Mouse (Mus musculus) hindbrain, embryonic 13.5 days (tissue): ENCODE measurements at regions not wholly inside any gene's neighbourhood (a gene's known extent, or its start where the extent isn't known, plus 50 kb on each side); places are given as distances from the start of the nearest gene placed in this dataset.

Experiments used
- ATAC-seq: fragments of 200-750 bp; cut with Nextera tagmentation; 2 replicates; pipeline ENCODE4 v1.8.0; 2017; ENCODE audit warnings: moderate TSS enrichment; ENCODE audit not compliant: low FRiP score
- H3K27ac ChIP-seq: fragments of 300-500 bp; sonication (generic); 2 replicates; pipeline ENCODE4 v1.5.1; 2015; ENCODE audit warnings: inconsistent platforms, mild to moderate bottlenecking, moderate library complexity
- H3K27me3 ChIP-seq: fragments of 300-500 bp; sonication (generic); 2 replicates; pipeline ENCODE4 v1.6.1; 2015; ENCODE audit warnings: mild to moderate bottlenecking, inconsistent platforms
- H3K36me3 ChIP-seq: fragments of 300-500 bp; sonication (generic); 2 replicates; pipeline ENCODE4 v1.6.1; 2015; ENCODE audit warnings: mild to moderate bottlenecking, inconsistent platforms
- H3K4me1 ChIP-seq: fragments of 300-500 bp; sonication (generic); replicated peaks from 2 replicates; pipeline ENCODE4 v1.6.1; 2015; ENCODE audit warnings: inconsistent platforms
- H3K4me2 ChIP-seq: fragments of 300-500 bp; sonication (generic); 2 replicates; pipeline ENCODE4 v1.6.1; 2015; ENCODE audit warnings: inconsistent platforms, mild to moderate bottlenecking, moderate library complexity
- H3K4me3 ChIP-seq: fragments of 300-500 bp; sonication (generic); 2 replicates; pipeline ENCODE4 v1.5.1; 2015; ENCODE audit warnings: mild to moderate bottlenecking, inconsistent platforms
- H3K9ac ChIP-seq: fragments of 300-500 bp; sonication (generic); 2 replicates; pipeline ENCODE4 v1.6.1; 2015; ENCODE audit warnings: mild to moderate bottlenecking, inconsistent platforms
- H3K9me3 ChIP-seq: fragments of 300-500 bp; sonication (generic); 2 replicates; pipeline ENCODE4 v1.6.1; 2016; ENCODE audit warnings: inconsistent platforms
- WGBS: fragments of 180-500 bp; shearing (Covaris S2); methylation state at CpG from one replicate; pipeline ENCODE4 v1.1.7; 2015; 5-methylcytosine and 5-hydroxymethylcytosine counted together

DNA sequence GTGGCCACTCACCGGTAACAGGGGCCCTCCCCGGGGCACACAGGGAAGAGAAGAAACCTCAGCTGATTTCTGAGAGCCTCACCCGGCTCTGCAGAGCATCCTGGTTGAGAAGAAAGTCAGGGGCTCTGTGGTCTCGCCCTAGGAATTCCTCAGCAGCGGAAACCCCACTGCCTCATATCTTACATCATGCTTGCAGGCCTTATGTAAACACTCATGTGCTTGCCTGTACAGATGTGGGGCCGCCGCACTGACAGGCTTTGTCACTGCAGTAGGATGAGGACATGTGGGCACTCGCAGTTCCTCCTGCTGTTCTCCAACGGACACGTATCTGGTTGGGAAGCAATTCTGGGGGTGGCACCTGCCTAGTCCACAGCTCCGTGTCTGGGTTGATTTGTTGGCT, 66.3 kb upstream of the Pitx1 start:
- Histone ChIP-seq H3K9ac (no peak overlapping the region), H3K9me3 (no peaks in the 10 kb centered on the region), H3K4me2 (no peak overlapping the region), H3K27me3 (peaks cover 22% of the 10 kb centered on the region), H3K27ac (no peak overlapping the region), H3K4me1 (peaks cover 20% of the 10 kb centered on the region), H3K36me3 (no peaks in the 10 kb centered on the region), H3K4me3 (no peak overlapping the region)
- WGBS = 78% methylated on average over 11 of the region's 11 CpGs
- no peak for ATAC-seq

DNA sequence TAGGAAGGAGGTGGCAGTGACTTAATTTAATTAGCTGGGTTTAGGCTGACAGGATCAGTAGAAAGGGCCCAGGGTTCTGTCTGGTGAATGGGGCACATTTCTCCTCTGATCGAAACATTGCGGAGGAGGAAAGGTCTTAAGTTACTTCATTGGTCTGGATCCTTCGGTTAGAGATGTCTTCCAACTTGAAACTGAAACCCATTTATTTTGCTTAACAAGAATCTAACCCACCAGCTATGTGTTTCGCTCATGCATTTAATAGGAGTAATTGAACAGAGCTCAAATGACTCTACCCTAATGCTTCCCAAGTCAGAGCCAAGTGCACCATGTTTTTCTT, 64.2 kb upstream of the Pitx1 start:
- Histone ChIP-seq H3K27me3 (peaks cover 30% of the 10 kb centered on the region), H3K36me3 (no peaks in the 10 kb centered on the region), H3K9ac (no peak overlapping the region), H3K4me1 (peaks cover 20% of the 10 kb centered on the region), H3K4me3 (no peak overlapping the region), H3K27ac (0 out of 2 replicates have a peak overlapping the region, but pooled peaks have one; percentile 1), H3K9me3 (no peaks in the 10 kb centered on the region), H3K4me2 (no peak overlapping the region)
- ATAC-seq = no peak
- 83% methylated on average over 4 of the region's 4 CpGs for WGBS

DNA sequence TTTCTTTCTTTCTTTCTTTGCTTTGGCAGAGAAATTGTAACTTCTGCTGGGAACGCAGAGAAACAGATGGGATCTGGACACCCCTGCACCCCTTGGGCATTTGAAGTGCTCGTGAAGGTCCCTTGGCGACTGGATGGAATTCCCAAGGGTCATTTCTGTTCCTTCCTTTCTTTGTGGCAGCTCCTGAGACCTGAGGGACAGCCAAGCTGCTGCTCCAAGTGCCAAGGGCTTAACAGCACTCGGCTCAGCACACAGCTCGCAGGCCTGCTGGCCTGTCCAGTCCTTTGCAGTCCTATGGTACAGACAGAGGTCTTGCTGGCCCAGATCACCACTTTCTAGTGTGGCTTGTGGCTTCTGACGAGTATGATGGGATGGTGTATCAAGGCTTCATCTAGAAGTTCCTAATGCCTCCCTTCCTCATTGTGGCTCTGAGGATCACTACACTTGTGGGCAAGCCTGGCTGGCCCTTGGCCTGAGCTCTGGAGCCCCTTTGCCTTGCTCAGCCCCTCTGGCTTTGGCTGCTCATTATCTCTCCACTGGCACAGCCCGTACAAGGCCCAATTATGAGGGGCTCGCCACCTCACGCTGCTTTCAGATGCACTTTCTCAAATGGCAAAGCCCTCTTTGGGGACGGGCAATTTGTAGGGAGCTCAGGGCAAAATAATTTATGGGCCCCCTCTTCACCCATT, 63.7 kb upstream of the Pitx1 start:
- no peak for ATAC-seq
- Histone ChIP-seq H3K27me3 (peaks cover 30% of the 10 kb centered on the region), H3K4me3 (no peak overlapping the region), H3K36me3 (no peaks in the 10 kb centered on the region), H3K9me3 (no peaks in the 10 kb centered on the region), H3K4me2 (no peak overlapping the region), H3K27ac (0 out of 2 replicates have a peak overlapping the region, but pooled peaks have one; percentile 1), H3K4me1 (peaks cover 20% of the 10 kb centered on the region), H3K9ac (no peak overlapping the region)
- WGBS = 59% methylated on average over 10 of the region's 10 CpGs

DNA sequence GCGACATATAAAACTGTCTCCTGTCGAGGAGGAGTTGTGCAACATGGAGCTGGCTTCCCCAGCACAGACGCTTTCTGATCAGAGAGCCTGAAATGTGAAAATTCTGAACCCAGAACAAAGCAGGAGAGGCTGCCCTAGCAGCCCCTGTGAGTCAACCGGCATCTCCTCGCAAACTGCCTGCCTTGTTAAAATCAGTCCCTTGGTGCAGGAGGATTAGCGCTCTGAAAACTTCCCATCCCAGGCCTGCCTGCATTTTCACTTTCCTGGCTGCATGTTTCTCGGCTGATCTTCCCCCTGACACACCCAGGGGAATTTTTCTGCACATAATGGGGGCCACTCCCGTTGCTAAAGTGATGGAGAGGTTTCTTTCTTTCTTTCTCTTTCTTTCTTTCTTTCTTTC, 63.0 kb upstream of the Pitx1 start:
- Histone ChIP-seq H3K4me1 (peaks cover 21% of the 10 kb centered on the region), H3K4me2 (no peak overlapping the region), H3K4me3 (no peak overlapping the region), H3K9me3 (no peaks in the 10 kb centered on the region), H3K27me3 (peaks cover 30% of the 10 kb centered on the region), H3K27ac (no peak overlapping the region), H3K9ac (no peak overlapping the region), H3K36me3 (no peaks in the 10 kb centered on the region)
- no peak for ATAC-seq
- 38% methylated on average over 8 of the region's 8 CpGs for WGBS

DNA sequence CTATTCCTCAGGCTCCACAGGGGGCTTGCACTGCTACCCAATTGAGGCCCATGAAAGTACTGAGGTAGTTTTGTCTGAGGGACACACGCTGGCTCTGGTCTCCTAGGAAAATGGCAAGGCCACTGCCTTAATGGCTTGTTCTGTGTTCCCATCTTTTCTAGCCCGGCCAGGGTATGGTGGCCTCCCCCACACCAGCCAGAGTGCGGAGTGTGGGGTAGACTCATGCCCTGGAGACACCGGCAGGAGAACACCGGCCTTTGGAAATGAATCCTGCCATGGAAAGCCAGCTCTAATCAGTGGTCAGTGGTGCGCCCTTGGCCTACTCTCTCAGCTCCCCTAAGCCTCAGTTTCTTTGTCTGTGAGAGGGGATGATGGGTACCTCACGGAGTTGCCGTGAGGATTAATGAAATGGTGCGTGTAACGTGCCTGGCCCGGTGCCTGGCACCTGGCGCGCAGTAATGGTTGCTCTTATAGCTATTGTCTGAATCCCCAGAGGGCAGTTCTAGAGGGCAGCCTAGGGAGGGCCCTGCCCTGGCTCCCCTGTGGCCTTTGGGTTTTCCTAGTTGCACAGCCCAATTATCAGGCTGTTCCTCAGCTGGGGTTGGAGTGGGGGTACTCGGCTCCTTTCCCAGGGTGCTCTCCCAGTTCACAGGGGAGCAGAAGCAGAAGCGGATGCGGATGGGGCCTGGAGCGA, 62.4 kb upstream of the Pitx1 start:
- Histone ChIP-seq H3K9me3 (no peaks in the 10 kb centered on the region), H3K27me3 (peaks cover 30% of the 10 kb centered on the region), H3K36me3 (no peaks in the 10 kb centered on the region), H3K9ac (no peak overlapping the region), H3K4me1 (peaks cover 26% of the 10 kb centered on the region), H3K4me2 (no peak overlapping the region), H3K27ac (no peak overlapping the region), H3K4me3 (no peak overlapping the region)
- ATAC-seq = no peak; the same call in 1 of the 2 replicates
- 51% methylated on average over 17 of the region's 17 CpGs for WGBS

DNA sequence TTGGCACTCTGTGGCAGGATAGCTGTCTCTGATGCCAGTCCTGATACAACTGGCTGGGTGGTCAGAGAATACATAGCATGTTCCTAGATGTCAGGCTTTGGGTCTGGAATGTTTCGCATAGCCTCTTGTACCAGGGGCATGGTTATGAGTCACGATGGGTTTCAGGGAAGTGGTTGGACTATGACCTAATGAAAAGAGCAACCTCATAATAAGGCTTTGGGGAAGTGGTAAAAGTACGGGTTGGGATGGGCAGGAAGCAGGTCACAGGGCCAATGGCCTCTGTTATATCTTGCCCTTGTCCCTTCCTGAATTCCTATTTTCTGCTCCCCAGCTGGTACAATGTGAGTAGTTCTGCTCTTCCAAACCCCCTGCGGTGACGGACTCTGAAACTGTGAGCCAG, 59.5 kb upstream of the Pitx1 start:
- H3K9ac ChIP-seq = no peak overlapping the region
- ATAC-seq = no peak
- 93% methylated on average over 5 of the region's 5 CpGs for WGBS

DNA sequence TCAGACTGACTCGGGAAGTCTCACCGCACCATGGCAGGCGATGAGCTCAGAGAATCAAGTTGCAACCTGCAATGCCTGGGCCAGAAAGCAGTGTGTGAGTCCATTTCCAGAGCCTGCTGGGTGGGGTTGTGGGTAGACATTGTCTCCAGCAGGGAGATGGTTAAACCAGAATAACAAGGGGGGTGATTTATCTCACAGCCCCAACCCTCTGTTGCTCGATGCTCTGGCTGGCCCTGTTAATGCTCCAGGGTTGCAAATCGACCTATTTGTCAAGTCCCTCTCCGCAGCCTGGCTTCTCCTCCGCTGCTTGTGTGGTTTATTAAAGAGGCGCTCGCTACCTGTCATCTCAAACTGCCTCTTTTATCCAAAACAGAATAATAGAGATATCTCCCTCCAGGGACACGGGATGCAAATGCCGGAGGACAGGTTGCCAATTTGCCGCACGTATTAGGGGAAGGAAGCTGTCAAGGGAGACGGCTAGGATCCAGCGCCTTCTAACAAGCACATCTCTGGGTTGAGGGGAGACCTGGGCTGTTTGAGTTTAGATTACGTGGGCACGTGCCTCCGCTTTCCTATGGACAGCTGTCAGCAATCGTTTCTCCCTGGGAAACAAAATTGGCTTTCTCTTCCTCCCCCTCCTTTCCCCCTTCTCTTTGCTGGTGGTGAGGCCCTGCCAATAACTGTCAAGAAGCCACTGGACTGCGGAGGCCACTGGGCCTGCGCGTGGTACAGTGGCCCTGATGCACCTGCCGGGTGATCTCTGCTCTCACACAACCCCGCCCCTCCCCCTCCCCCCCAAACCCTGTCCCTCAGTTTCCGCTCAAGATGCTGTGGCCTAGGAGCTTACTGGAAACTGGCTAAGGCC, 57.4 kb upstream of the Pitx1 start:
- H3K9me3 ChIP-seq = no peaks in the 10 kb centered on the region
- H3K4me3 ChIP-seq = no peak overlapping the region
- peaks cover 15% of the 10 kb centered on the region; the same call in 1 of the 2 replicates for H3K27me3 ChIP-seq
- H3K27ac ChIP-seq = peak overlapping the region; percentile 30; the same call in 1 of the 2 replicates
- H3K36me3 ChIP-seq = no peaks in the 10 kb centered on the region
- 0 out of 2 replicates have a peak overlapping the region, but pooled peaks have one; percentile 29 for H3K9ac ChIP-seq
- H3K4me1 ChIP-seq = peaks cover 19% of the 10 kb centered on the region
- 45% methylated on average over 25 of the region's 25 CpGs for WGBS
- ATAC-seq = peak; percentile 57; the same call in 1 of the 2 replicates
- peak overlapping the region; percentile 3; the same call in 1 of the 2 replicates for H3K4me2 ChIP-seq

More for the DNA sequence above, 59.5 kb upstream of the Pitx1 start:
- Histone ChIP-seq H3K36me3 (no peaks in the 10 kb centered on the region), H3K4me2 (no peak overlapping the region), H3K9me3 (no peaks in the 10 kb centered on the region), H3K4me3 (no peak overlapping the region), H3K4me1 (peaks cover 36% of the 10 kb centered on the region), H3K27me3 (peaks cover 25% of the 10 kb centered on the region; the same call in 1 of the 2 replicates), H3K27ac (no peak overlapping the region)

DNA sequence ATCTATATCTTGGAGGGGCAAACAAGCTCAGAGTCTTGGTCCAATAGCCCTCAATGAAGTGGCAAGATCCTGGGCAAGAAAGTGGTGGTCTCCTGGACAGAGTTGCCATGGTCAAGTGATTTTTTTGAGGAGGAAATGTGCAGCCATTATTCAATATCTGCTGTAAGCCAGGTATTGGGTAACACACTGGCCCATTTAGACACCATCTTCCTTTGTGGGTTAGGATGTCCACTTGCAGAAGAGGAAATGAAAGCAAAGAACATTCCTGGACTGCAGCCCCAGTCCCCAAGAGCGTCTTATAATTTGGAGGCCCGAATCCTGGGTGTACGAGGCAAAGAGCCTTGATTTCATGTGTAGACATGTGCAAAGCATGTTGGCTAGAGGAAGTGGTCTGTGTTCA, 56.3 kb upstream of the Pitx1 start:
- 92% methylated on average over 3 of the region's 3 CpGs for WGBS
- no peak for ATAC-seq
- Histone ChIP-seq H3K27me3 (peaks cover 14% of the 10 kb centered on the region; the same call in 1 of the 2 replicates), H3K27ac (no peak overlapping the region), H3K4me2 (no peak overlapping the region), H3K36me3 (no peaks in the 10 kb centered on the region), H3K4me1 (peaks cover 16% of the 10 kb centered on the region), H3K4me3 (no peak overlapping the region), H3K9ac (no peak overlapping the region), H3K9me3 (no peaks in the 10 kb centered on the region)

DNA sequence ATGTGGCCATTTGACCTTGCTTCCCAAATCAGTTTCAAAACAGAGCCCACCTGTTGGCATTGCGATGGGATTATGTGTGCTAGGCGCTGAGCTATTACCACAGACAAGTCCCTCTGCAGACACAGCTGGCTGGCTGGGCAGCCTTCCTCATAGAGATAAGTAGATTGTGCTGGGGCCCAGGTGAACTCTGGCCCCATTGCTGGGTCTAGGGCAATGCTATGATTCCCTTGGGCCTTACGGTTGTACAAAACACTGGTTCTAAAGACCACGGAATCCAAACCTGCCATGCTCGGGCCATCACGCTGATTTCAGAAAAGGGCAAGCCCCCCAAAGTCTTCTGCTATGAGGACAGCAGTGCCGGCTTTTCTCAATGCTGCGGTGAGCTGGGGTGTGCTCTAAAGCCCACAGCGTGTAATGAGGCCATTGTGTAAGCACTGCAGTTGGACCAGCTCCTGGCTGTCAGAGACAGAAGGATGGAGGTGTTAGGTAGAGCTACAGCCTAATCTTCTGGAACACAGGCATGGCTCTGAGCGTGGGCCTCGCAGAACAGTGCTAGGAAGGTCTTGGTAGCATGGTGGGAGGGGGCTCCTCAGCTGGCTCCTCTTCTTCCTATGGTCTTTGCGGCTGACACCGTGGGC, 51.2 kb upstream of the Pitx1 start:
- WGBS = 83% methylated on average over 13 of the region's 13 CpGs

More for the DNA sequence above, 51.2 kb upstream of the Pitx1 start:
- no peaks in the 10 kb centered on the region for H3K9me3 ChIP-seq
- H3K4me1 ChIP-seq = no peaks in the 10 kb centered on the region
- H3K36me3 ChIP-seq = no peaks in the 10 kb centered on the region
- ATAC-seq = no peak
- H3K27ac ChIP-seq = no peak overlapping the region
- no peak overlapping the region for H3K9ac ChIP-seq
- no peak overlapping the region for H3K4me3 ChIP-seq
- H3K4me2 ChIP-seq = no peak overlapping the region
- 0 out of 2 replicates have a peak, but pooled peaks cover 7% of the 10 kb centered on the region for H3K27me3 ChIP-seq
